Mouse (Mus musculus) lung, postnatal 0 days (tissue): ENCODE results near the gene Aif1. TPM values are rescaled to one million over a fixed set of nuclear protein-coding genes. Genes with fewer than 3 reads are reported as not detected.

Experiments used
- ATAC-seq: fragments of 200-750 bp; cut with Nextera tagmentation; 2 replicates; pipeline ENCODE4 v1.8.0; 2017; ENCODE audit warnings: moderate library complexity
- DNase-seq: peaks from one replicate; pipeline ENCODE4 v3.0.0-alpha.2; 2016; ENCODE audit warnings: low spot score
- H3K27ac ChIP-seq: fragments of 300-500 bp; sonication (generic); 2 replicates; pipeline ENCODE4 v1.5.1; 2014; ENCODE audit warnings: antibody characterized with exemption, mild to moderate bottlenecking, low read length, mixed read lengths
- H3K27me3 ChIP-seq: fragments of 300-500 bp; sonication (generic); replicated peaks from 2 replicates; pipeline ENCODE4 v1.6.1; 2014; ENCODE audit warnings: low read length, mixed read lengths; ENCODE audit not compliant: insufficient read depth
- H3K36me3 ChIP-seq: fragments of 300-500 bp; sonication (generic); 2 replicates; pipeline ENCODE4 v1.6.1; 2014; ENCODE audit warnings: low read length, mixed read lengths; ENCODE audit not compliant: insufficient read depth
- H3K4me1 ChIP-seq: fragments of 300-500 bp; sonication (generic); 2 replicates; pipeline ENCODE4 v1.6.1; 2014; ENCODE audit warnings: antibody characterized with exemption, low read depth, low read length, mixed read lengths; ENCODE audit not compliant: insufficient read depth
- H3K4me2 ChIP-seq: fragments of 300-500 bp; sonication (generic); replicated peaks from 2 replicates; pipeline ENCODE4 v1.6.1; 2014; ENCODE audit warnings: low read depth, mild to moderate bottlenecking, low read length, moderate library complexity, mixed read lengths
- H3K4me3 ChIP-seq: fragments of 300-500 bp; sonication (generic); 2 replicates; pipeline ENCODE4 v1.5.1; 2014; ENCODE audit warnings: low read depth, low read length
- H3K9ac ChIP-seq: fragments of 300-500 bp; sonication (generic); replicated peaks from 2 replicates; pipeline ENCODE4 v1.6.1; 2014; ENCODE audit warnings: low read depth, mild to moderate bottlenecking
- H3K9me3 ChIP-seq: fragments of 300-500 bp; sonication (generic); 2 replicates; pipeline ENCODE4 v1.6.1; 2016; ENCODE audit warnings: low read length, mixed read lengths
- CTCF ChIP-seq: IDR thresholded peaks from 2 replicates; pipeline ENCODE4 v1.5.1; 2016; ENCODE audit warnings: antibody characterized with exemption, mild to moderate bottlenecking
- EP300 ChIP-seq: IDR thresholded peaks from 2 replicates; pipeline ENCODE4 v1.6.1; 2016; ENCODE audit warnings: antibody characterized with exemption, mild to moderate bottlenecking, control low read depth
- WGBS: fragments of 180-500 bp; shearing (Covaris S2); extraction: QIAGEN DNeasy Blood & Tissue Kit; methylation state at CpG from one replicate; pipeline ENCODE4 v1.1.7; 2014; 5-methylcytosine and 5-hydroxymethylcytosine counted together
- polyA plus RNA-seq: library from polyadenylated mRNA; unstranded; fragments of >200 nt; fragmentation: Nextera tagmentation; extraction: Ambion mirVana; gene quantifications from 2 replicates; pipeline ENCODE4 v1.2.1, GENCODE M21; 2015

Gene Aif1
- polyA plus RNA-seq, 1 experiment from 2014 or later: 10.3 TPM

DNA sequence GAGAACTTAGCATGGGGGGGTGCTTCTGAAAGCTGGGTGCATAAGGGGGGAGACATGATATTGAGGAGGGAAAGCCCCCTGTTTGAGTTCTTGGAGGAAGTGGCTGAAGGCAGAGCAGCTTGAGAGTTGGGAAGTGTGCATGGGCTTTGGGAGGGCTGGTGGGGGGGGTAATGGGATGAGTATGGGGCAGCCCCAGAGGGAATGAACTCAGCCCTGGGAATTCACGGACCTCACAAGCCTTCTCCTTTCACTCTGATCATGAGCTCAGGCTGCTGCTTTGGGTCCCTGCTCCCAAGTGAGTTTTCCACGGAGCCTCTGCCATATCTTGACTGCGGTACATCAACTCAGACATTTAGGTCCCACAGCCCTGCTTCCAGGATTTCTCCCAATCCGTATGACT lies 26.6 kb upstream of the Aif1 start:
- Histone ChIP-seq H3K27me3 (0 out of 2 replicates have a peak, but pooled peaks cover 3% of the 10 kb centered on the region), H3K4me2 (no peak overlapping the region), H3K4me3 (no peak overlapping the region), H3K4me1 (no peaks in the 10 kb centered on the region), H3K9ac (no peak overlapping the region), H3K9me3 (no peaks in the 10 kb centered on the region), H3K36me3 (no peaks in the 10 kb centered on the region), H3K27ac (no peak overlapping the region)
- ATAC-seq (no peak), DNase-seq (no peak)
- TF ChIP-seq CTCF (no peak), EP300 (no peak)
- 70% methylated on average over 4 of the region's 4 CpGs for WGBS

DNA sequence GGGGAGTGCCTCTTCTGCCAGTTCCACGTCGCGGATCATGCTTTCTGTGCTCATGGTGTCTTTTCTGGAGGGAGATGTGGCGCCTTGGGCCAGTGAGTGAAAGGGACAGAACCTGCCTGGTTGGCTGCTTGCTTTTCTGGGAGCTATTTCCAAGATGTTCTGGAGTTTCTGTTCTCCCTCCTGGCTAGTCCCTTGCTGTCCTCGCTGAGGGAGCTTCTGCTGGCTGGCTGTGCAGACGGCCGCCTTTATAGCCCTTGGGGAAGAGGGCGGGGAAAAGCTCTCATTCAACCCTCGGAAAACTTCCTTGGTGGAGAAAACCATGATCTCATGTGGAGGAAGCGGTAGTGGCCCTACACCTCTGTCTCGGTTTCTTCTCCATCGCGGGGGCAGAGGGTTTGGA lies 25.9 kb upstream of the Aif1 start, which contains the start of gene Tnf:
Gene Tnf, minus strand, starts transcription at position 221 of the 400 bp plus-strand sequence.
- H3K27me3 ChIP-seq: 0 out of 2 replicates have a peak, but pooled peaks cover 3% of the 10 kb centered on the region
- H3K9ac ChIP-seq: no peak within 1 kb of the TSS
- no peaks in the 10 kb centered on the region for H3K9me3 ChIP-seq
- WGBS: 30% methylated on average over 13 of the region's 13 CpGs
- no peak within 1 kb of the TSS for H3K4me3 ChIP-seq
- peak; percentile 50 for DNase-seq
- no peak within 1 kb of the TSS for H3K27ac ChIP-seq
- no peaks in the 10 kb centered on the region for H3K36me3 ChIP-seq
- no peaks in the 10 kb centered on the region for H3K4me1 ChIP-seq
- peak; percentile 26; the same call in 1 of the 2 replicates for ATAC-seq
- H3K4me2 ChIP-seq: 0 out of 2 replicates have a peak within 1 kb of the TSS, but pooled peaks have one; percentile 3
- TF ChIP-seq EP300: no peak

DNA sequence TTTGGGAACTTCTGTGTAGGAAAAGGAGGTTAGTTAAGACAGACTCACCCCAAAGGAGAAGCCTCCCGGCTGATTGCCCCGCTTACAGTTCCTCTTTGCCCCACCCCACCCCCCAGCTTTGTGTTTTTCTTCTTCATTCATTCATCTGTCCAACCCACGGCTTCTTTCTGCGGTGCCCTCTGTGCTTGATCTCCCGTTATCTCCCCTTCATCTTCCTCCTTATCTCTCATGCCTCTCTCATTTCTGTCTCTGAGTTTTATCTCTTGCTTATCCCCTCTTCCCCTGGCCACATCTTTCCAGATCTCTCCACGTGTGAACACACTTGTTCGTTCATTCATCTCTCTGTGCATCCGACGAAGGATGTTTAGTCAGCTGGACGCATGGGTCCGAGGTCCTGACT lies 25.3 kb upstream of the Aif1 start:
- WGBS: 51% methylated on average over 11 of the region's 11 CpGs
- TF ChIP-seq EP300 (no peak), CTCF (no peak)
- Histone ChIP-seq H3K4me2 (no peak overlapping the region), H3K36me3 (no peaks in the 10 kb centered on the region), H3K4me3 (no peak overlapping the region), H3K9ac (no peak overlapping the region), H3K4me1 (no peaks in the 10 kb centered on the region), H3K27ac (no peak overlapping the region), H3K27me3 (0 out of 2 replicates have a peak, but pooled peaks cover 3% of the 10 kb centered on the region), H3K9me3 (no peaks in the 10 kb centered on the region)
- DNase-seq (no peak), ATAC-seq (no peak)

DNA sequence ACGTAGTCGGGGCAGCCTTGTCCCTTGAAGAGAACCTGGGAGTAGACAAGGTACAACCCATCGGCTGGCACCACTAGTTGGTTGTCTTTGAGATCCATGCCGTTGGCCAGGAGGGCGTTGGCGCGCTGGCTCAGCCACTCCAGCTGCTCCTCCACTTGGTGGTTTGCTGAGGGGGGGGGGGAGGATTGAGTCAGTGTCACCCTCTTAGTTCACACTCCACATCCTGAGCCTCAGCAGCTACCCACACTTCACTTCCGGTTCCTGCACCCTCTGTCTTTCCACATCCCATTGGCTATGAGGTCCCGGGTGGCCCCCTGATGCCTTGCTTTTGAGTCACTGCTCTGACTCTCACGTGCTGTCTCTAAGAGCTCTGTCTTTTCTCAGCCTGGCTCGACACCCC lies 24.5 kb upstream of the Aif1 start:
- no peak overlapping the region for H3K9ac ChIP-seq
- no peak overlapping the region for H3K27ac ChIP-seq
- peak; percentile 33; the same call in 1 of the 2 replicates for ATAC-seq
- H3K4me3 ChIP-seq: no peak overlapping the region
- DNase-seq: peak; percentile 61
- no peaks in the 10 kb centered on the region for H3K36me3 ChIP-seq
- H3K9me3 ChIP-seq: no peaks in the 10 kb centered on the region
- peaks cover 3% of the 10 kb centered on the region; the same call in 1 of the 2 replicates for H3K27me3 ChIP-seq
- WGBS: 77% methylated on average over 11 of the region's 11 CpGs
- no peak for TF ChIP-seq EP300
- TF ChIP-seq CTCF: no peak
- no peaks in the 10 kb centered on the region for H3K4me1 ChIP-seq
- H3K4me2 ChIP-seq: no peak overlapping the region

DNA sequence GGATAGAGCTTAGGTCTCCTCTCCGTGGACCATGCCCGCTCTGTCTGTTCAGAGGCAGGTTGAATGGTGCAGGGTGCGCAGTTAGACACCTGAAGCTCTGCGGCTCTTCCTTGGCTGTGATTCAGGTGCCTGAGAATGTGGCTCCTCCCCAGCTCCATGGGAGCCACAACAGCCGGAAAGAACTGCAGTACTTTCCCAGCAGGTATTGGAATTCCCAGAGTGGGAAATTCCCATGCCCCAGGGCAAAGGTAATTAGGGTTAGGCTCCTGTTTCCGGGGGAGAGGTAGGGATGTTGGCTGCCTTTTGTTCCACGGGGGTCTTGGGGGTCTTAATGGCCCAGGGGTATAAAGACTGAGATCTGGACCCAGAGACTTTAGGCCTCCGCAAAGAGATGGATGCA lies 23.1 kb upstream of the Aif1 start:
- H3K4me3 ChIP-seq: no peak overlapping the region
- peaks cover 4% of the 10 kb centered on the region; the same call in 1 of the 2 replicates for H3K4me1 ChIP-seq
- H3K27ac ChIP-seq: no peak overlapping the region
- WGBS: 37% methylated on average over 8 of the region's 8 CpGs
- no peak for TF ChIP-seq EP300
- no peak for TF ChIP-seq CTCF
- H3K27me3 ChIP-seq: peaks cover 3% of the 10 kb centered on the region; the same call in 1 of the 2 replicates
- no peak overlapping the region for H3K9ac ChIP-seq
- no peak overlapping the region for H3K4me2 ChIP-seq
- H3K9me3 ChIP-seq: no peaks in the 10 kb centered on the region
- no peak for DNase-seq
- no peaks in the 10 kb centered on the region for H3K36me3 ChIP-seq
- no peak for ATAC-seq

DNA sequence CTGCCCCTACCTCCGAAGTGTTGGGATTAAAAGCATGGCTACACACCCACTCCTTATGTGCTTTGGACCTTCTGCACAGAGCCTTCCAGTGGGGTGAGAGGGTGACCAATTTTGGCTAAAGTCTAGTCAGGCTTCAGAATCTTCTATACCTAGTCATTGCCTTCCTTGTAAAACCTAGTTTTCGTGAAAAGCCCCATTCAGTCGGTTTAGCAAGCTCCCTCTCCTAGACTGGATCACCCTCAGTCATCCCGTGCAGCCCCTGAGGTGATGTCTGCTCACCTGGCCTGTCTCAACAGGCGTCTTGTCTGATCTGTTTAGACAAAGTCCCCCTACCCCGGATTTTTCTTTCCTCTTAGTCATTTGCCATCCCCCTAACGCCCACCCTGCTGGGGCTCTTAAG lies 22.2 kb upstream of the Aif1 start:
- Histone ChIP-seq H3K9me3 (no peaks in the 10 kb centered on the region), H3K4me2 (no peak overlapping the region), H3K4me3 (no peak overlapping the region), H3K36me3 (no peaks in the 10 kb centered on the region), H3K9ac (no peak overlapping the region), H3K4me1 (peaks cover 4% of the 10 kb centered on the region; the same call in 1 of the 2 replicates), H3K27ac (no peak overlapping the region), H3K27me3 (peaks cover 3% of the 10 kb centered on the region; the same call in 1 of the 2 replicates)
- TF ChIP-seq EP300 (no peak), CTCF (no peak)
- ATAC-seq (no peak), DNase-seq (no peak)
- WGBS: 50% methylated on average over 7 of the region's 7 CpGs
